Mouse (Mus musculus) kidney, postnatal 4 days (tissue): ENCODE measurements around the gene Sox5.
A peak's percentile ranks its signal among the peaks of the same experiment; 100 is the strongest.

Experiments used
- DNase-seq, 2 experiments: peaks; one replicate each; pipeline ENCODE4 v3.0.0; 2021; ENCODE audit warnings: mixed read lengths in 2 of 2

Gene Sox5

DNA sequence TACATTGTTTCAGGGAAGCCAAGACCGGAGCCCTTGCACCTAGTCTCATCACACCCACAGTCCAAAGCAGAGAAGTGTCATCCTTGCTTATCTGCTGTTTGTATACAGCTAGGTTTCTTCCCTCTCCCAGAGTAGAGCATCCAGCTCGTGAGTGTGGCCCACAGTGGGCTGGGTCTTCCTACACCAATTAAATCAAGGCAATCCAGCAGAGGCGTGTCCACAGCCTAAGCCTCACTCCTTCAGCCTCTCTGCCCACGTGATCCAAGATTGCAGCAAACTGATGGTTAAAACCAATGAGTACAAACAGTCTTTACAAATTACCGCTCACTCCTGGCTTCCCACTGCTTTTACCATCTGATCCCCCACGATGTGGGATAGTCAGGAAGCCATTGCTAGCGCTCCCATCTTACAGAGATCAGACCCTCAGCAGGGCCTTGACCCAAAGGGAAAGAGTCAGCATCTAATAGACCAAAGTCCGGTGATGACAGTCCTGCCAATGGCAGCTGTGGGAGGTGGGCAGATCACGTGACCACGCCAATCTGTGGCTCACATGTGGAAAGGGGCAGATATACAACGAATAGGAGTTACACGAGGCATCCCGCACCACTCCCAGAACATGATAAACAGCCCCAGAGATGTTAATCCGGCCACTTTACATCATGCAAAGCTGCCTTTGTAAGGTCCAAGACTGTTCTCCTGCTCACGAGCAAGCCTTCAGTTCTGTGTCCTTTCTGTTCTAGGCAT is 9.4 kb downstream of the Sox5 start:
- DNase-seq: no peak

- DNase-seq: no peak
Measured at GRCm38 (mm10) chr6:144769060-144769459, 12.7 kb downstream of the Sox5 start.

DNA sequence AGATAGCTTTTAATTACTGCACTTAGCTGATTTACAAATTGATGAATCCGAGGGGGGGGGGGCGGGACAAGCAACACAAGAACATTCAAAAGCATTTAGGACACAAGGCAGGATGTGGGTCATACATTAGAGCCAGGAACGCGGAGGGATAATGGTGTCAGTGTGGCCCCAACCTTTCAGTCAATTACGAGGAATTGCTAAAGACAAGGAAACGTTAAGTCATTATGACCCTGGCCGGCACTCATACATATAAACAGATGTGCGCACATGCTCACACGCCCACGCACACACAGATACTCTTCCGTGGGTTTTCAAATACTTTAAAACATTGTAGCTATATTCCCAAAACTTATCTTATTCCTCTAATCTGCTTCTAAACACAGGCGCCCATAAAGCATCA is 19.9 kb downstream of the Sox5 start:
- DNase-seq: no peak

DNA sequence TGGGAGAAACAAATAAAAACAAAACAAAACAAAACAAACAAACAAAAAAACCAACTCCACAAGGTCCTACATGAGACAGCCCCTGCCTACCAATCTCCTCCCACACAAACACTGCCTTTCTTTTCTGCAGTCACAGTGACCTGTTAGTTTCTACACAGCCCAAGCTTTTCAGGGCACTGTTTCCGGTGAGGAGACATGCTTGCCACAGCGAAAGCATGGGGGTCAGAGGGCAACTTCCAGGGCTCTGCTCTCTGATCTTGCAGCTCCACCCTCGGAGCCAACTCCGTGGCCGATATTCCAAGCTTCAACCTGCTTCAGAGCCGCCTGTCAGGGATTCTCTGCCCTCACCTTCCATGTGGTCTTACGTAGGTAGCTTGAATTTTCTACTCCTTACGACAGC is 22.6 kb downstream of the Sox5 start:
- peak in 1 of 2 experiments; percentile 41 for DNase-seq

- DNase-seq: no peak
Measured at GRCm38 (mm10) chr6:144757414-144757813, 24.4 kb downstream of the Sox5 start.

GRCm38 (mm10) chr6:144756444-144756843 is 25.3 kb downstream of the Sox5 start:
- no peak for DNase-seq

DNA sequence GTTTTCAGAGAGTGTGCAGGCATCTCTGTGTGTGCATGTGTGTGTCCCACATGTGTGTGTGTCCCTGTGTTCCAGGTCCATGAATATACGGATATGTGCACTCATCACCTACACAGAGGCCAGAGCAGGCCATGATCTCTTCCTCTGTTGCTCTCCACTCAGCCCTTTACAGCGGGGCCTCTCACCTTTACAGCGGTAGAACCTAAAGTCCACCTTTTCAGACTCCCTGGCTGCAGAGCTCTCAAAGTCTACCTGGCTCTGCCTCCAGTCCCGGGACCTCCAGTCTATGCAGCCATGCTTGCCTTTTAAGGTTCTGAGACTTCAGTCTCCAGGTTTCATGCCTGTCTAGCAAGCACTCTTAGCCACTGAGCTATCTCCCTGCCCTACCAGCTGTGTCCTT is 26.5 kb downstream of the Sox5 start:
- DNase-seq: no peak

GRCm38 (mm10) chr6:144754366-144754765 is 27.4 kb downstream of the Sox5 start:
- DNase-seq: peak in 1 of 2 experiments; percentile 22

DNA sequence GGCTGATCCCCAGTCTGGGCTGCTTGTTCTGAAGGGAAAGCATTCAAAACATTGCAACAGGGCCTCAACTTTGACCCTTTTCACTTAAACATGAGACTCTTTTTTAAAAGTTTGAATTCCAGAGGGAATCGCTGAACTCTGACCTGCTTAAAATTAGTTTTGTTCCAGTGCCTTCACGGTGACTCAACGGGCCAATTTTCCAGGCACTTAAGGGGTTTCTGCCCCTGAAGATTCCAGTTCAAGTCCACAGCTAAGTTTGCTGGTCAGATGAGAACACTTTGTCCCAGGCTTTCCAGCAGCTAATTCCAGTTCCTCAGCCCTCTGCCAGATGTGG is 27.8 kb downstream of the Sox5 start:
- DNase-seq: peak in 1 of 2 experiments; percentile 18

DNA sequence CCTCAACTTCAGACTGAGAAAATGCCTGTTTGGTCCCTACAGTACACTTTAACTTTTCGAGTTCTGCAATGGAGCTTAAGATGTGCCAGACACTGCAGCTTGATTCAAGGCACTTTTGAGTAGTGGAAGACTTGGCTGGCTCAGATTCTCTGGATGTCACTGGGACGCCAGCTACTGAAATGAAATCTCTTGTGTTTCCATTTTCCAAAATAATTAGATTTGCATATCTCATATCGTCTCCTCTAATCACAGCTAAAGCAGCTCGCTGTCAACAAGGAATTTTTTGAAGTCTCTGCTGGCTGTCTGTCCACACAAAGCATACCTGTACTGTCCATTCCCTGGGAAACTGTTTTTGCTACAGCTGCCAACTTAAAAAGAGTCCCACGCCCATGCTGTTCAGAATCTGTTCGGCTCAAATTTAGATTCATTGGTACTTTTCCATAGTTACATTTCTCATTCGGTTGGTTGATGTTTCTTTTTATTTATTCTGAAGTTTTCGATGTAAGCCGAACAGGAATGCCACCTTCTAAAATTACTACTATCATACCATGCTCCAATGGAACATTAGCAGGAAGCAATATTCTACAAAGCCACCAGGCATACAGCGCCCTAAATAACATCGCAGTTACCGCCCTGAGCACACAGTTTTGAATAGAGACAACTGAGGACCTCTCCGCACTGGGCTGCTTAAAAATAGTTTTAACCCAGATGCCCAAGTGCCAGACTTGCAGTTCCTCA is 28.4 kb downstream of the Sox5 start:
- no peak for DNase-seq

GRCm38 (mm10) chr6:144751581-144751980 is 30.2 kb downstream of the Sox5 start:
- DNase-seq: no peak

- no peak for DNase-seq
Measured at GRCm38 (mm10) chr6:144750197-144750596, 31.6 kb downstream of the Sox5 start.

- DNase-seq: no peak
Measured at GRCm38 (mm10) chr6:144746436-144746835, 35.3 kb downstream of the Sox5 start.

DNA sequence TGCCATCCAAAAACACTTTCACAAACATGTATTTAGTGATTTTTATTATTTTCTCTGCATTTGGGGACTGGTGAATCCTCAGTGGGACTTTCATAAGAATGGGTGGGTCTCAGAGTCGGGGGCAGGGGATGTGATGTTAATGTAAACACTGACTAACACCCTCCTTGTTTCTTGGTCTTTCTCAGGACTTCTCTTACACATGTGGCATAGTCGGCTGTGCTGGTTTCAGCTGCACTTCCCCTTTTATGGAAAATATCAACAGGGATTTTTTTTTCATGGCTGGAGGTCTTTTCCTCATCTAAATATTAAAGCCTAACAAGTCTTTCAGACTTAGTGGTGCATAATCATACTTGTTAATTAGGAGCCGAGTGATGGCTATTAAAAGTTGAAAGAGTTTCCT is 39.2 kb downstream of the Sox5 start:
- no peak for DNase-seq

GRCm38 (mm10) chr6:144741080-144741655 is 40.6 kb downstream of the Sox5 start:
- no peak for DNase-seq

GRCm38 (mm10) chr6:144740343-144740742 is 41.4 kb downstream of the Sox5 start:
- DNase-seq: no peak

DNA sequence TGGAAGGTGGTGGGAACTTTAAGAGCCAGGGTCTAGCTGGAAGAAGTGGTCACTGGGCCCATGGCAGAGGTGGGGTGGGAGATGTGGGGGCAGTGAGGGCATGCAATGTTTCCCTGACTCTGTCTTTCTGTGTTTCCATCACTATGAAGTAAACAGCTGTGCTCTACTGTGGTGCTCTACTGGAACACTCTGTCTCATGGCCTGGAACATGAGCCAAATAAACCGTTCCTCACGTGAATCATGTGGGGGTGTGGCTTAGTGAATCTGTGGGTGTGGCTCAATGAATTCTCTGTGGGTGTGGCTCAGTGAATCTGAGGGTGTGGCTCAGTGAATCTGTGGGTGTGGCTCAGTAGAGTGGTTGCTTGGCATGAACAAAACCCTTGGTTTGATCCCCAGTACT is 42.0 kb downstream of the Sox5 start:
- DNase-seq: no peak

DNA sequence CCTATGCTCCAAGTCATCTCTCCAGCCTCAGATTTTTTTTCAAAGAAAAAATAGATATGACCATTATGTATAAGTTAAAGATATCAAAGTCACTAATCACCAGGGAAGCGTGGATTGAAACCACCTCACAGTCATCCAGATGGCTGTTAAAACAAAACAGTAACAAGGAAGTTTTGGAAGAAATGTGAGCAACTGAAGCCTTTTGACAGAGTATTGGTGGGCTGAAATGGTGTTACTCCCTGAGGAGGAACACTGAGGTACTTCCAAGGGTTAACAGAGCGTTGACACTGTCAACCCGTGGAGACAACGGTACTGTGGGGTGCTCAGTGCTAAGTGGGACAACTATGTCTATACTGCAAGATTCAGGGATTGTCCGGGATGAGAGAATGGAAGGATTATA is 44.0 kb downstream of the Sox5 start:
- no peak for DNase-seq

GRCm38 (mm10) chr6:144731251-144731970 is 50.4 kb downstream of the Sox5 start:
- DNase-seq: no peak

DNA sequence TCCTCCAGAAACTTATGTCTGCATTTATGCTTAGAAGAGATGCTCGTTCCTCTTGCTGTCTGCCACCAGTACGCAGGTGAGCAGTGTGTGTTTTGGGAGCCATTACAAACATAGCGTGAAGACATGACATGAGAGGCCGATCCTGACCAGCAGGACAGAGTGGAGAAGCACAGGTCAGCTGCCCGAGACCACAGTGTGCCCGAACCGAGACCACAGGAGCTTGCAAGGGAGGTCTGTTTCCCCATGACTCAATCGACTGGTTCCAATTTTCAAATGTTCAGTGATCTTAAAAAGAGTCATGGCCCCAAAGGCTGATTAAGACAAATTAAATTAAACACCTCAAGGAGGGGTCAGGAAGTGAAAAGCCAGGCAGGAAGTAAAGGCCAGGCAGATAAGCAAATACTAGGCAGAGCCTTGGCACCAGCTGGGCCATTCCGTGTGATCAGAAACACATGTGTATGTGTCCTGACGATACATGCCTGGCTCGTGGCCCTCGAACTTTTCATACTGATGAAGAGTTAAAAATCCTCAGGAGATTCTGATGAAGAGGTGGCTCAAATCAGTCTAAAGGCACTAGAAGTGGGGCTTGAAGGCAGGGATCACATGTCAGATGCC is 58.1 kb downstream of the Sox5 start:
- no peak for DNase-seq

DNA sequence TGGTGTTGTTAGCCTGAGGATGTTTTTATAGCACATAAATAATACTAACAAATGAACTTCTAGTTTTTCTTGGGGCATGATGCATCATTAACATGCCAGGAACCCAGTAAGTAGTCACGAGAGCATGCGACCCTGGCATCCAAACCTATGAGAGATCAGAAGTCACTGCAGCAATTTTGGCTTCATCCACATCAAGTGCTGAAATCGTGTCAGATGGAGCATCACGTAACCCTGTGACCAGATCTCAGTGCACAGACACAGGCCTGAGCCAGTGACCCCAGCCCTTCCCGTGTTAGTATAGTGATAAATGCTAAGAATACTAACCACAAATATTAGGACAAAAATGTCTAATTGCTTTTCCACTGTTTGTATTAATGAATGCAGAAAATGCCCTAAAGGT is 58.8 kb downstream of the Sox5 start:
- no peak for DNase-seq

DNA sequence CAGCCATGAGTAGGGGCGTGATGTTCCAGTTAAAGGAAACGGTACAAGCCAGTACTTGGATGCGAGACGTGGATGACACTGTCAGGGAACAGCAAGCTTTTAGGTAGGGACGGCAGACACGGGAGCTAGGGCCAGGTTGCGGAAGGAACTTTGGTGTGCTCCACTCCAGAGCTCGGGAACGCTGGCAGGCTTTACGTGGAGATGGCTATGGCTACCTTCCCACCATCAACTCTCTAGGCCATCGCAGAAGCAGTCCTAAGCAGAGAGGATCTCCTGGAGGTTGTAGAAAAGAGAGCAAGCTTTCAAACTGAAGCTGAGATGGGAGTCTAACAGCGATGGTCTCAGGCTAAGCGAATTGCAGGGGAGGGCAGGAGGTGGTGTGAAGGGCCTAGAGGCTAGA is 60.9 kb downstream of the Sox5 start:
- DNase-seq: no peak

GRCm38 (mm10) chr6:144716376-144716775 is 65.4 kb downstream of the Sox5 start:
- no peak for DNase-seq
